ENCODE assay signal across 8 mouse cellular contexts in the genomic region with DNA sequence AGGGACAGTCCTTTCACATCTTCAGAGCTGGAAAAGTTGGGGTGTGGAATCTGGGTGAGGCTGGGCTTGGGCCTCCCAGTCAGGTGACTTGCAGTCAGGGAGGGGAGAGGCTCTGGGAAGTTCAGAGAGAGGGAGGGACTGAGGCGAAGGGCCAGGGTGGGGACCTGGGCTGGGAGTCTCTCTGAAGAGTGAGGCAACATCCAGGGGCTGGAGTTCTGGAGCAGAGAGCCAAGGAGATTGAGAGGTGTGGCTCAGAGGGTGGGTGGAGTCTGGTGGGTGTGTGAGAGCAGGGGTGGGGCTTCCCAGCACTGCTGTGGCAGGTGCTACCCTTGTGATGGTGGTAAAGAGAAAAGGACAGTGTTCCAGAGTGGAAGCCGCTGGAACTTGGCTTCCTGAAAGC. TPM values are rescaled to one million over a fixed set of nuclear protein-coding genes. Genes with fewer than 3 reads are reported as not detected.
DNase-seq lines count a peak whose midpoint lies in the region; ATAC-seq and TF ChIP-seq lines count a peak whose summit lies in the region.

No protein-coding gene starts in this region.

- 22% methylated on average over 2 of the region's 2 CpGs for WGBS in kidney, postnatal 0 days
- 36% methylated on average over 2 of the region's 2 CpGs for WGBS in limb, embryonic 13.5 days
- 21% methylated on average over 2 of the region's 2 CpGs for WGBS in stomach, embryonic 16.5 days

- no peak for TF ChIP-seq CTCF in kidney, postnatal 0 days (IDR thresholded peaks at IDR 0.05; ENCODE audit: low read depth)

- peak; percentile 53 for ATAC-seq in kidney, postnatal 0 days (replicated peaks; ENCODE audit: low FRiP score, low read depth)
- ATAC-seq in limb, embryonic 13.5 days (ENCODE audit: low FRiP score, low read depth): peak; percentile 62
- ATAC-seq in stomach, embryonic 16.5 days (ENCODE audit: insufficient read depth, low FRiP score): peak; percentile 91

- H3K4me3 ChIP-seq in kidney, postnatal 0 days (replicated peaks; ENCODE audit: low read depth, low read length): no peak overlapping the region
- H3K4me3 ChIP-seq in limb, embryonic 13.5 days: no peak overlapping the region
- no peak overlapping the region for H3K4me3 ChIP-seq in stomach, embryonic 16.5 days (replicated peaks; ENCODE audit: low read length)

- H3K9ac ChIP-seq in kidney, postnatal 0 days (ENCODE audit: low read depth, low read length): no peak overlapping the region
- H3K9ac ChIP-seq in limb, embryonic 13.5 days: no peak overlapping the region
- H3K9ac ChIP-seq in stomach, embryonic 16.5 days (ENCODE audit: low read length): peak overlapping the region; percentile 21; the same call in 1 of the 2 replicates

- H3K27ac ChIP-seq in kidney, postnatal 0 days: no peak overlapping the region
- H3K27ac ChIP-seq in limb, embryonic 13.5 days: peak overlapping the region; percentile 44; the same call in 1 of the 2 replicates
- H3K27ac ChIP-seq in stomach, embryonic 16.5 days (ENCODE audit: low read length): peak overlapping the region; percentile 93

- H3K36me3 ChIP-seq in kidney, postnatal 0 days (ENCODE audit: insufficient read depth, low read length): no peaks in the 10 kb centered on the region
- H3K36me3 ChIP-seq in limb, embryonic 13.5 days: no peaks in the 10 kb centered on the region
- no peaks in the 10 kb centered on the region for H3K36me3 ChIP-seq in stomach, embryonic 16.5 days (ENCODE audit: control insufficient read depth, insufficient read depth, low read length)

- peak; percentile 60 for DNase-seq in kidney, postnatal 0 days (ENCODE audit: low spot score)
- no peak for DNase-seq in kidney, adult 8-10 months
- peak; percentile 82 for DNase-seq in gastrocnemius, postnatal 25 days
- DNase-seq in layer of hippocampus, postnatal 25 days (ENCODE audit: extremely low spot score in 1 of 2, low spot score in 1 of 2): no peak
- DNase-seq in right cerebral cortex, adult 18-20 months: no peak
- DNase-seq in c-Kit-positive CD71-positive TER-119-positive erythroid progenitor cells, embryonic 14.5 days (ENCODE audit: low spot score): no peak

- peaks cover 23% of the 10 kb centered on the region for H3K4me1 ChIP-seq in kidney, postnatal 0 days (replicated peaks; ENCODE audit: insufficient read depth, low read length)
- peaks cover 70% of the 10 kb centered on the region for H3K4me1 ChIP-seq in limb, embryonic 13.5 days
- peaks cover 58% of the 10 kb centered on the region for H3K4me1 ChIP-seq in stomach, embryonic 16.5 days (ENCODE audit: control insufficient read depth, insufficient read depth, low read length)

- no peak overlapping the region for H3K4me2 ChIP-seq in kidney, postnatal 0 days (ENCODE audit: low read length)
- H3K4me2 ChIP-seq in limb, embryonic 13.5 days (replicated peaks): no peak overlapping the region
- peak overlapping the region; percentile 36 for H3K4me2 ChIP-seq in stomach, embryonic 16.5 days (ENCODE audit: low read depth, low read length)

- no peaks in the 10 kb centered on the region for H3K9me3 ChIP-seq in kidney, postnatal 0 days (replicated peaks; ENCODE audit: low read length)
- no peaks in the 10 kb centered on the region for H3K9me3 ChIP-seq in limb, embryonic 13.5 days
- no peaks in the 10 kb centered on the region for H3K9me3 ChIP-seq in stomach, embryonic 16.5 days (replicated peaks; ENCODE audit: control insufficient read depth, low read length)

- H3K27me3 ChIP-seq in kidney, postnatal 0 days (ENCODE audit: insufficient read depth, low read length): no peaks in the 10 kb centered on the region
- H3K27me3 ChIP-seq in limb, embryonic 13.5 days: peaks cover 30% of the 10 kb centered on the region
- no peaks in the 10 kb centered on the region for H3K27me3 ChIP-seq in stomach, embryonic 16.5 days (ENCODE audit: control insufficient read depth, insufficient read depth, low read length)

RNA-seq across cellular contexts. Expression of gene Socs3, which starts 35.7 kb away (rescaled TPM):
- polyA plus RNA-seq in kidney, postnatal 0 days (2015; fragmentation: Nextera tagmentation; extraction: Ambion mirVana): 11.7 and 14.4 TPM in 2 replicates
- total RNA-seq in gastrocnemius, postnatal 25 days (2021): 1 to 10 TPM; 4.4 to 6.1 TPM
- polyA plus RNA-seq in limb, embryonic 13.5 days (2015; fragmentation: Nextera tagmentation; extraction: Ambion mirVana): 15.6 and 15.8 TPM in 2 replicates
- polyA plus RNA-seq in stomach, embryonic 16.5 days (2015; fragmentation: Nextera tagmentation; extraction: Ambion mirVana): 16.1 and 17.4 TPM in 2 replicates
- total RNA-seq in layer of hippocampus, postnatal 25 days (2021): 1 to 10 TPM; 1.3 to 1.8 TPM

RNA-seq across cellular contexts. Expression of gene Pgs1, which starts 51.9 kb away (rescaled TPM):
- polyA plus RNA-seq in kidney, postnatal 0 days (2015; fragmentation: Nextera tagmentation; extraction: Ambion mirVana): 29.6 and 32.0 TPM in 2 replicates
- total RNA-seq in gastrocnemius, postnatal 25 days (2021): 10 to 100 TPM; 18.4 to 18.6 TPM
- polyA plus RNA-seq in limb, embryonic 13.5 days (2015; fragmentation: Nextera tagmentation; extraction: Ambion mirVana): 34.4 and 35.7 TPM in 2 replicates
- 32.1 and 37.1 TPM in 2 replicates for polyA plus RNA-seq in stomach, embryonic 16.5 days (2015; fragmentation: Nextera tagmentation; extraction: Ambion mirVana)
- 10 to 100 TPM; 74.2 to 75.9 TPM for total RNA-seq in layer of hippocampus, postnatal 25 days (2021)

Comparison
In these comparisons a context has a peak if more than half of its experiments do, and no peak if none do; other contexts are left out.
1. DNase-seq: peak in kidney, postnatal 0 days (single experiment) and gastrocnemius, postnatal 25 days (single experiment); none in kidney, adult 8-10 months (0 of 2), layer of hippocampus, postnatal 25 days (0 of 2), right cerebral cortex, adult 18-20 months (single experiment) and c-Kit-positive CD71-positive TER-119-positive erythroid progenitor cells, embryonic 14.5 days (single experiment).
2. Peak in every context shown above with its lines, with median percentiles within 50 percentile points of each other: ATAC-seq.